Mouse (Mus musculus): ENCODE data around the gene Eif4enif1. TPM values are rescaled to one million over a fixed set of nuclear protein-coding genes. Genes with fewer than 3 reads are reported as not detected.
A peak's percentile ranks its signal among the peaks of the same experiment; 100 is the strongest.

Eif4enif1 gene
- total RNA-seq, 2 experiments from 2014 or later, result 59.0 to 67.2 TPM

- DNase-seq (ENCODE audit: low spot score in 2 of 2), result no peak
- intact Hi-C loops (cut with DNase I), result no loop called here
Measured at GRCm38 (mm10) chr11:3242395-3242794, 40.2 kb downstream of the Eif4enif1 start.

DNA sequence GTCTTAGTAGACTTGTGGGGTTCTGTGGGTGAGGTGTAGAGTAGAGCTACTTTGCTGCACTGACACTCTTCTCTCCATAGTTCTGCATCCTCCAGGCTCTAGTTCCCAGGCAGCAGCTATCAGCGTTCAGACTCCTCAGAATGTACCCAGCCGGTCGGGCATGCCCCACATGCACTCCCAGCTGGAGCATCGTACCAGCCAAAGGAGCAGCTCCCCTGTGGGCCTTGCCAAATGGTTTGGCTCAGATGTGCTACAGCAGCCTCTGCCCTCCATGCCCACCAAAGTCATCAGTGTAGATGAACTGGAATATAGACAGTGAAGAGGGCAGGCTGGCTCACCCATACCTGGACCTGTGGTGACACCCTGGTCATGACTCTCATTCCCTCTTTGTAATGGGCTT, 41.6 kb downstream of the Eif4enif1 start:
- intact Hi-C loops (cut with DNase I), result no loop called here
- peak in 1 of 2 experiments; percentile 30 for DNase-seq (ENCODE audit: low spot score in 2 of 2)

DNA sequence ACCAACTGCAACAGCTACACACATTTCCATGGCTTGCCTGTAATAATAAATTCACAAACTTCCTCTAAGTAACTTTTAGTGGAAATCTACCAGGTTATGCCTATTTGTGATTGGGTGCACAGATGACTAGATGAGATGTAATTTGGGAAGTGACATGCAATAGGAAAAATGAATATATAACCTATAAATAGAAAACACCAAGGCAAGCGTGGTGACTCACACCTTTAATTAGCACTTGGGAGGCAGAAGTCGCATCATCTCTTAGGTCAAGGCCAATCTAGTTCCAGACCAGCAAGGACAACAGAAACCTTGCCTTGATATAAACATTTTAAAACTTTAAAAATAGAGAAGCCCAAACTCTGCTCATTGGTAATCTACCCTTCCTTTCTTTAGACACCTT, 45.2 kb downstream of the Eif4enif1 start:
- intact Hi-C loops (cut with DNase I), result no loop called here
- no peak for DNase-seq (ENCODE audit: low spot score in 2 of 2)

DNA sequence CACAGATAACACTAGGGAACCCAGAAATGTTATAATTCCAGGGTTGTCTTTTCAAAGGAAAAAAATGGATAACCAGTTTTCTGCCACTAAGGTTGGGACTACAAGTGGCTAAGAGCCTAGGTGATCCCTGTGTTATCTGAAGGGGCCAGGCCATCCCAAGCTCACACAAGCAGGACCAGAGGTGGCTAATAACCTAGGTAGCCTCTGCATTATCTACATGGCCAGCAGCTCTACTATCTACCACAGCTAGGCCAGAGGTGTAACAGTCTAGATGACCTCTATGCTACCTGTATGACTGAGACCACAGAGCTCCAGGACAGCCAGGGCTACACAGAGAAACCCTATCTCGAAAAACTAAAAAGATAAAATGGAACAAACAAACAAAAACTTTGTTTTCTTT, 57.3 kb downstream of the Eif4enif1 start:
- no peak for DNase-seq (ENCODE audit: low spot score in 2 of 2)
- intact Hi-C loops (cut with DNase I), result loop anchor here (5.0 kb wide), 1 partner anchor 37 kb away; no protein-coding TSS in a partner anchor

- peak in 1 of 2 experiments; percentile 34 for DNase-seq (ENCODE audit: low spot score in 2 of 2)
- intact Hi-C loops (cut with DNase I), result loop anchor here (1.0 kb wide), 1 partner anchor 25 kb away; no protein-coding TSS in a partner anchor
Measured at GRCm38 (mm10) chr11:3265291-3266078, 63.3 kb downstream of the Eif4enif1 start.

DNA sequence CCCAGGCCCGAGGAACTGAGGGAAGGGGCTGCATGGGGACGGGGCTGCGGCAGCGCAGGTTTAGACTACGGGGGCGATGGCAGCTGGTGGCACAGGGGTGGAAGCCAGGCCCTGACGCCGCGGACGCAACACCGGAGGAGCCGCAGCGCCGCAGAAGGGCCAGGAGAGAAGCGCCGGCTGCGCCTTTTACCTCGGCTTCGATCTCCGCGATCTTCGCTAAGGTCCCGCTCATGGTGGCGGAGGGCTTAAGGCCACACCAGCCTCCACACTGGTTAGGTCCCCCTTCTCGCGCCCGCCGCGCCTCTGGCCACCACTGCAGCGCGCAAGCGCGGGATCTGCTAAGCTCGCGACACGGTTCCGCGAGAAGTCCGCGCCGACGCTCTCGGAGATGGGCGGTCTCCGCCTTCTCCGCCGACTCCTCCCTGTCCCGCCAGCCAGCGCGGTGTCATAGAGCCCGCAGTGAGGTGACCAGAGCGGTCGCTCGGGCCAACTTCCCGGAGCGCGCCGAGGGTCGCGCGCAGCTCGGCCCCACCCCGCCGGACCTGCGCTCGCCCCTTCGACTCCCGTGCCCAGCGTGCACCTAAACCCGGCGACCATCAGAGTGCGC, 64.0 kb downstream of the Eif4enif1 start, which contains the start of gene Drg1:
Drg1 (minus strand) TSS at position 337 of the 607 bp plus-strand sequence.
- intact Hi-C loops (cut with DNase I), result loop anchor here (1.0 kb wide), 1 partner anchor 24 kb away; no protein-coding TSS in a partner anchor
- DNase-seq (ENCODE audit: low spot score in 2 of 2), result peak; percentile 91 to 93

DNA sequence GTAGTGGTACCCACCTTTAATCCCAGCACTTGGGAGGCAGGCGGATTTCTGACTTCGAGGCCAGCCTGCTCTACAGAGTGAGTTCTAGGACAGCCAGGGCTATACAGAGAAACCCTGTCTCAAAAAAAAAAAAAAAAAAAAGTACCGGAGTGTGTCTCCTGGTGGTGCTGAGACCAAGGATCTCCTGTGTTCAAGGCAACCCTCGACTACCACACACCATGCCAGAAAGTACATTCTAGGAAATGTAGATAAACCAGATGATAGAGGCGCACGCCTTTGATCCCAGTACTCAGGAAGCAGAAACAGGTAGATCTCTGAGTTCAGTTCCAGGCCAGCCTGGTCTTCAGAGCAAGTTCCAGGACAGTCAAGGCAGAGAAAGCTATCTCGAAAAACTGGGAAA, 64.9 kb downstream of the Eif4enif1 start:
- intact Hi-C loops (cut with DNase I), result no loop called here
- DNase-seq (ENCODE audit: low spot score in 2 of 2), result no peak

- no peak for DNase-seq (ENCODE audit: low spot score in 2 of 2)
- intact Hi-C loops (cut with DNase I), result no loop called here
Measured at GRCm38 (mm10) chr11:3269241-3269640, 67.0 kb downstream of the Eif4enif1 start.

DNA sequence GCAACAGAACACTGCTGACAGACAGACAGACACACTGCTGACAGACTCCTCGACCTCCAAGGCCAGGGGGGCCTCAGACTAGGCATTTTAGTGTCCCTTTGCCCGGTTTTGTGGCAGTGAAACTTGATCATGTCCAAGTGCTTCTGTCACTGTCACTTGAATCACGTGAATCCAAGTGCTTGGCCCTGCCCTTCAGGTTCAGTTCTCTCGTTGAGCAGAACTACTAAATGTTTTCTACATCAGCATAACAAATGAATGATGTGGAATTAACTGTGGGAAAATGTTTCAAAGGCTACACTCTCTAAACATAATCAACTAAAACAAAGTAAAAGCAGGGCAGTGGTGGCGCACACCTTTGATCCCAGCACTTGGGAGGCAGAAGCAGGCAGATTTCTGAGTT, 76.2 kb downstream of the Eif4enif1 start:
- intact Hi-C loops (cut with DNase I), result no loop called here
- no peak for DNase-seq (ENCODE audit: low spot score in 2 of 2)

DNA sequence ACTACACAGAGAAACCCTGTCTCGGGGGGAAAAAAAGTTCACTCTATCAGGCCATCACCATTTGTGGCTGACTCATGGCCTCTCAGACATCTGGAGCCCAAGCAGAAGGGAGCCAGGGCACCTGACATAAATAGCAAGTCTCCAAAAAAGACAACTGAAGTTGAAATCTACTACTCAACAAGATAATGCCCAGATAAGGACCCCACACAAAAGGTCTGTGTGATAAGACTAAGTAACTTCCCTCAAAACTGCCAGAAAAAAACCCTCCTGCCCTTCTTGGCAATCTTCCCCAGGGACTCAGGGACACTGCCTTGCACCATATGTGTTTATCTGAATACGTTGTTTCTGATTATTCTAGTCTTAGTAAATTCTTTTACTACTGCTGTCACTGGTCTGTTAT, 77.5 kb downstream of the Eif4enif1 start:
- intact Hi-C loops (cut with DNase I), result no loop called here
- no peak for DNase-seq (ENCODE audit: low spot score in 2 of 2)

DNA sequence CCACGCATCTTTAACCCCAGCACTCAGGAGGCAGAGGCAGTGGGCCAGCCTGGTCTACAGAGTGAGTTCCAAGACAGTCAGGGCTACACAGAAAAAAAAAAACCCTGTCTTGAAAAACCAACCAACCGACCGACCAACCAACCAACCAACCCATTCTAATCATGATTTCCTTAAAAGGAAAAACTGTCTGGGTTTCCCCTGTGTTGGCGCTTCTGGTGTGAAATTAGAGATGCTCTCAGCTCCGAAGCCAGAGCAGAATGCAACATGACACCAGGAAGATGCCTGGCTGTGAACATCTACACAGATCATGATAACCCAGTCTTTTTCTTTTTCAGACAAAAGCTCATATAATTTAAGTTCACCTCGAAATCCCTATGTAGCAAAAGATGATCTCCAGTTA, 80.7 kb downstream of the Eif4enif1 start:
- no peak for DNase-seq (ENCODE audit: low spot score in 2 of 2)
- intact Hi-C loops (cut with DNase I), result no loop called here

- intact Hi-C loops (cut with DNase I), result no loop called here
- DNase-seq (ENCODE audit: low spot score in 2 of 2), result no peak
Measured at GRCm38 (mm10) chr11:3283645-3284044, 81.5 kb downstream of the Eif4enif1 start.

GRCm38 (mm10) chr11:3285940-3286339, 83.7 kb downstream of the Eif4enif1 start:
- DNase-seq (ENCODE audit: low spot score in 2 of 2), result no peak
- intact Hi-C loops (cut with DNase I), result no loop called here

GRCm38 (mm10) chr11:3287131-3287530, 84.9 kb downstream of the Eif4enif1 start:
- intact Hi-C loops (cut with DNase I), result no loop called here
- peak in 1 of 2 experiments; percentile 33 for DNase-seq (ENCODE audit: low spot score in 2 of 2)

- intact Hi-C loops (cut with DNase I), result no loop called here
- no peak for DNase-seq (ENCODE audit: low spot score in 2 of 2)
Measured at GRCm38 (mm10) chr11:3287921-3288320, 85.7 kb downstream of the Eif4enif1 start.

DNA sequence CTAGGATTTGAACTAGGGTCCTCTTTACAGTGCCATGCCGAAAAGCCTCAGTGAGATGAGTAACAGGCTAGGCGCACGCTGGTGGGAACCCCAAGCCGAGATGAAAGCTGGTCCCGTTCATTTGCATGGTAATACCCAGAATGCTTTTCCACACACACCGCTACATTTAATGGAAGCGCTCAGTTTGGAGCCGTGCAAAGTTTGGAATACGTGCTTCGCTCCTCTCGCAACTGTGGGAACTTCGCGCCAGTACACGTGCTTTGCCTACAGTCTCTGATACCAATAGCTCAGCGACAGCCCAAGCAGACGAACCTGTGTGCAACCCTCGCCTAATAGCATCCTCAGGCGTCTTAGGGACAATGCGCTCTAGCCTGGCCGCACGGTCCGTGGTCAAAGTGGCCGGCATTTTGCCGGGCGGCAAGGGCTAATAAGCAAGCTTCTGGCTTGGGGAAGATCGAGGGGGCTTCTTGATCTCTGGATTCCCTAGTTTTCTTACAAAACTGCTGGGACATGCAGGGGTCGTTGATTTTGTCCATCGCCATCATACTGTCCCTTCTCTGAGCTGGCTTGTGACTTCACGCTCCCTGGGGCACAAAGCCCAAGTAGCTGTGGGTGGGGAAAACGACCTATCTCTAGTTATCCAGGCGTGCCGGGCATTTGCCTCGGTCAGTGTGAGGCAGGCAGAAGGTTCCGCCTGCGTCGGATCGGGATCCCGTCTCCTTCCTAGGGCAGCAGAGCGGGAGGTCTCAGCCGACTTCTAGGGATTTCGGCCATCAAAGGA, 86.5 kb downstream of the Eif4enif1 start, which contains the start of gene Patz1:
Patz1 (plus strand) TSS at position 354 of the 781 bp plus-strand sequence.
- intact Hi-C loops (cut with DNase I), result no loop called here
- peak; percentile 50 to 67 for DNase-seq (ENCODE audit: low spot score in 2 of 2)

DNA sequence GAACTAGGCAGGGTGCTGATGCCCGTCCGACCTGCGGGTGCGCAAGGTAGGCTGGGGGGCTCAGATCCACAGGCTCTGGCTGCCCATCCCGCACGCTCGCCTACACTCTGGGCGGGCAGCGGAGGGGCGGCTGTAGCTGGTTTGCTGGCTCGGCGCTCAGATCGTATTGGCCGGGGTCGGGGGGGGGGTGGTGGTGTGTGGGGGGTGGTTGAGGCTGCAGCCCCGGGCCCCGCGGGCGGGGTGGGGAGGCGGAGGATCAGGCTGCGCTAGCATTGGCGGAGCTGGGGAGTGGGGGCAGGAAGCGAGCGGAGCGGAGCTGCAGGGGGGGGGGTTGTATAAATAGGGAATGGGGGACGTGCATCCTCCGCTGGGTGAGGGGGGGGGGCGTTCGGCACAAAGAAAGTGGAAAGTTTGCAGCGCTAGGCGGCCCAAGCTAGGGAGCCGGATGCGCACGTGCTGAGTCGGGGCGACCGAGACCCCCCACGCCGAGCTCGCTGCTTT, 87.2 kb downstream of the Eif4enif1 start:
- peak; percentile 72 to 73 for DNase-seq (ENCODE audit: low spot score in 2 of 2)
- intact Hi-C loops (cut with DNase I), result no loop called here

- DNase-seq (ENCODE audit: low spot score in 2 of 2), result peak; percentile 85 to 86
- intact Hi-C loops (cut with DNase I), result loop anchor here (1.0 kb wide), 2 partner anchors 24 to 40 kb away; partner anchors contain the start of genes Drg1 and Pik3ip1
Measured at GRCm38 (mm10) chr11:3289803-3290639, 87.8 kb downstream of the Eif4enif1 start.
